Comparison of ENCODE assay signal across 11 mouse cellular contexts in genomic region chr7:100228957-100229356, GRCm38 (mm10). TPM values are rescaled to one million over a fixed set of nuclear protein-coding genes. Genes with fewer than 3 reads are reported as not detected.
DNase-seq lines count a peak whose midpoint lies in the region; ATAC-seq and TF ChIP-seq lines count a peak whose summit lies in the region.
"Had no signal": no experiment of that assay in that cellular context is flagged by ENCODE, and none has a peak within 500 bp of the region (broad histone marks: within the 10 kb centered on the region; RNA-seq: fewer than 3 reads in every experiment).

No protein-coding gene starts in this region.

- no peak for DNase-seq in intestine, embryonic 14.5 days (ENCODE audit: low spot score)
- DNase-seq in forebrain, embryonic 14.5 days (ENCODE audit: low spot score): no peak
- DNase-seq in liver, postnatal 0 days: no peak
- no peak for DNase-seq in embryo, embryonic 10 days (ENCODE audit: low spot score)
- no peak for DNase-seq in right cerebral cortex, postnatal 14 days
- no peak for DNase-seq in kidney, adult 9 months
- DNase-seq: cerebellum, adult 11 months; gastrocnemius, postnatal 10 days had no signal

- TF ChIP-seq POLR2A in bone marrow, adult 2 months (IDR thresholded peaks at IDR 0.05; ENCODE audit: borderline replicate concordance, control insufficient read depth, low read depth, low read length): no peak

- no peak overlapping the region for H3K9ac ChIP-seq in intestine, embryonic 14.5 days (ENCODE audit: low read length)
- H3K9ac ChIP-seq in intestine, embryonic 16.5 days (ENCODE audit: low read depth, low read length): no peak overlapping the region
- peak overlapping the region; percentile 88; the same call in 1 of the 2 replicates for H3K9ac ChIP-seq in forebrain, embryonic 14.5 days (ENCODE audit: low read length)
- no peak overlapping the region for H3K9ac ChIP-seq in liver, postnatal 0 days (replicated peaks)

- TF ChIP-seq EP300 in liver, postnatal 0 days (IDR thresholded peaks at IDR 0.05; ENCODE audit: low read depth): peak; percentile 13; the same call in 1 of the 2 replicates

- H3K9me3 ChIP-seq in intestine, embryonic 14.5 days (ENCODE audit: control insufficient read depth, low read length): no peaks in the 10 kb centered on the region
- H3K9me3 ChIP-seq in intestine, embryonic 16.5 days (ENCODE audit: control insufficient read depth, low read length): no peaks in the 10 kb centered on the region
- H3K9me3 ChIP-seq in forebrain, embryonic 14.5 days (replicated peaks; ENCODE audit: control insufficient read depth, low read length): no peaks in the 10 kb centered on the region
- no peaks in the 10 kb centered on the region for H3K9me3 ChIP-seq in liver, postnatal 0 days (ENCODE audit: low read length)

- no peak overlapping the region for H3K27ac ChIP-seq in intestine, embryonic 14.5 days (ENCODE audit: low read depth)
- H3K27ac ChIP-seq in intestine, embryonic 16.5 days (ENCODE audit: low read length): no peak overlapping the region
- no peak overlapping the region for H3K27ac ChIP-seq in bone marrow, adult 2 months (ENCODE audit: control insufficient read depth, insufficient read depth, low read depth, low read length, poor library complexity)
- no peak overlapping the region for H3K27ac ChIP-seq in forebrain, embryonic 14.5 days (ENCODE audit: low read depth, low read length)
- no peak overlapping the region for H3K27ac ChIP-seq in liver, postnatal 0 days (ENCODE audit: low read depth)

- 0 out of 2 replicates have a peak, but pooled peaks cover 3% of the 10 kb centered on the region for H3K4me1 ChIP-seq in intestine, embryonic 14.5 days (replicated peaks; ENCODE audit: control insufficient read depth, insufficient read depth, low read length)
- peaks cover 8% of the 10 kb centered on the region for H3K4me1 ChIP-seq in intestine, embryonic 16.5 days (ENCODE audit: control insufficient read depth, insufficient read depth, low read length)
- H3K4me1 ChIP-seq in bone marrow, adult 2 months (ENCODE audit: control insufficient read depth, insufficient read depth, low read length): no peaks in the 10 kb centered on the region; the same call in 1 of the 2 replicates
- H3K4me1 ChIP-seq in forebrain, embryonic 14.5 days (ENCODE audit: control insufficient read depth, insufficient read depth, low read length): peaks cover 7% of the 10 kb centered on the region; the same call in 1 of the 2 replicates
- peaks cover 11% of the 10 kb centered on the region for H3K4me1 ChIP-seq in liver, postnatal 0 days (ENCODE audit: insufficient read depth)

- WGBS in intestine, embryonic 14.5 days: 57% methylated on average over 3 of the region's 3 CpGs
- 69% methylated on average over 3 of the region's 3 CpGs for WGBS in intestine, embryonic 16.5 days
- WGBS in bone marrow, adult 2 months: 30% methylated on average over 3 of the region's 3 CpGs
- WGBS in forebrain, embryonic 14.5 days: 78% methylated on average over 3 of the region's 3 CpGs
- WGBS in liver, postnatal 0 days (ENCODE audit: insufficient replicate concordance): 44% methylated on average over 3 of the region's 3 CpGs

- peak overlapping the region; percentile 89 for H3K4me2 ChIP-seq in intestine, embryonic 14.5 days (ENCODE audit: low read length)
- H3K4me2 ChIP-seq in intestine, embryonic 16.5 days (ENCODE audit: low read depth, low read length): no peak overlapping the region
- H3K4me2 ChIP-seq in forebrain, embryonic 14.5 days (ENCODE audit: low read length): peak overlapping the region; percentile 86
- H3K4me2 ChIP-seq in liver, postnatal 0 days (ENCODE audit: low read depth, low read length): peak overlapping the region; percentile 100

- TF ChIP-seq CTCF in bone marrow, adult 2 months (IDR thresholded peaks at IDR 0.05; ENCODE audit: control insufficient read depth, insufficient read depth, low read length): no peak
- TF ChIP-seq CTCF in liver, postnatal 0 days (IDR thresholded peaks at IDR 0.05; ENCODE audit: low read depth): no peak

- no peaks in the 10 kb centered on the region for H3K36me3 ChIP-seq in intestine, embryonic 14.5 days (ENCODE audit: control insufficient read depth, insufficient read depth, low read length)
- H3K36me3 ChIP-seq in intestine, embryonic 16.5 days (ENCODE audit: control insufficient read depth, insufficient read depth, low read length): no peaks in the 10 kb centered on the region
- H3K36me3 ChIP-seq in forebrain, embryonic 14.5 days (ENCODE audit: control insufficient read depth, insufficient read depth, low read length): no peaks in the 10 kb centered on the region
- H3K36me3 ChIP-seq in liver, postnatal 0 days (replicated peaks; ENCODE audit: insufficient read depth, low read length): no peaks in the 10 kb centered on the region

- H3K27me3 ChIP-seq in intestine, embryonic 14.5 days (replicated peaks; ENCODE audit: control insufficient read depth, insufficient read depth, low read length): no peaks in the 10 kb centered on the region
- no peaks in the 10 kb centered on the region for H3K27me3 ChIP-seq in intestine, embryonic 16.5 days (replicated peaks; ENCODE audit: control insufficient read depth, insufficient read depth, low read length)
- no peaks in the 10 kb centered on the region for H3K27me3 ChIP-seq in forebrain, embryonic 14.5 days (replicated peaks; ENCODE audit: control insufficient read depth, insufficient read depth, low read length)
- H3K27me3 ChIP-seq in liver, postnatal 0 days (ENCODE audit: insufficient read depth, low read length): no peaks in the 10 kb centered on the region

- no peak overlapping the region for H3K4me3 ChIP-seq in intestine, embryonic 14.5 days (ENCODE audit: low read depth, low read length)
- no peak overlapping the region for H3K4me3 ChIP-seq in intestine, embryonic 16.5 days (ENCODE audit: low read length)
- H3K4me3 ChIP-seq in bone marrow, adult 2 months (replicated peaks; ENCODE audit: control insufficient read depth, low read depth, low read length): peak overlapping the region; percentile 13
- H3K4me3 ChIP-seq in forebrain, embryonic 14.5 days (ENCODE audit: low read depth, low read length): peak overlapping the region; percentile 80
- peak overlapping the region; percentile 93 for H3K4me3 ChIP-seq in liver, postnatal 0 days (ENCODE audit: low read depth, low read length)

- ATAC-seq in intestine, embryonic 14.5 days (replicated peaks; ENCODE audit: low FRiP score, low TSS enrichment, low read depth): no peak
- ATAC-seq in intestine, embryonic 16.5 days: no peak
- no peak for ATAC-seq in forebrain, embryonic 14.5 days
- ATAC-seq in liver, postnatal 0 days: no peak

RNA-seq across cellular contexts. Expression of gene Pgm2l1, which starts 1.8 kb away (rescaled TPM):
- polyA plus RNA-seq in intestine, embryonic 14.5 days (2014; fragmentation: Nextera tagmentation; extraction: Ambion mirVana): 3.2 and 3.3 TPM in 2 replicates
- polyA plus RNA-seq in intestine, embryonic 16.5 days (2015; fragmentation: Nextera tagmentation; extraction: Ambion mirVana): 1.7 and 2.0 TPM in 2 replicates
- polyA plus RNA-seq in bone marrow, adult 2 months (2011; ENCODE audit: insufficient read depth, insufficient read length, low replicate concordance, missing spikeins): 6.4 TPM in 2 replicates
- 9.2 and 13.2 TPM in 2 replicates for polyA plus RNA-seq in forebrain, embryonic 14.5 days (2014; fragmentation: Nextera tagmentation; extraction: Ambion mirVana)
- 0.91 and 0.96 TPM in 2 replicates for polyA plus RNA-seq in liver, postnatal 0 days (2015; fragmentation: Nextera tagmentation; extraction: Ambion mirVana)

RNA-seq across cellular contexts. Expression of gene Kcne3, which starts 52.7 kb away (rescaled TPM):
- polyA plus RNA-seq in intestine, embryonic 14.5 days (2014; fragmentation: Nextera tagmentation; extraction: Ambion mirVana): 73.1 and 74.5 TPM in 2 replicates
- polyA plus RNA-seq in intestine, embryonic 16.5 days (2015; fragmentation: Nextera tagmentation; extraction: Ambion mirVana): 57.7 and 66.6 TPM in 2 replicates
- 2.7 and 2.9 TPM in 2 replicates for polyA plus RNA-seq in bone marrow, adult 2 months (2011; ENCODE audit: insufficient read depth, insufficient read length, low replicate concordance, missing spikeins)
- 0.58 and 0.91 TPM in 2 replicates for polyA plus RNA-seq in forebrain, embryonic 14.5 days (2014; fragmentation: Nextera tagmentation; extraction: Ambion mirVana)
- polyA plus RNA-seq in liver, postnatal 0 days (2015; fragmentation: Nextera tagmentation; extraction: Ambion mirVana): 1.4 and 1.6 TPM in 2 replicates
- polyA plus RNA-seq: myocyte had no signal

RNA-seq across cellular contexts. Expression of gene P4ha3, which starts 56.4 kb away (rescaled TPM):
- polyA plus RNA-seq in intestine, embryonic 14.5 days (2014; fragmentation: Nextera tagmentation; extraction: Ambion mirVana): 4.4 and 5.8 TPM in 2 replicates
- polyA plus RNA-seq in intestine, embryonic 16.5 days (2015; fragmentation: Nextera tagmentation; extraction: Ambion mirVana): 3.6 and 3.7 TPM in 2 replicates
- not detected in 2 replicates for polyA plus RNA-seq in bone marrow, adult 2 months (2011; ENCODE audit: insufficient read depth, insufficient read length, low replicate concordance, missing spikeins)
- 1.5 and 2.8 TPM in 2 replicates for polyA plus RNA-seq in forebrain, embryonic 14.5 days (2014; fragmentation: Nextera tagmentation; extraction: Ambion mirVana)
- polyA plus RNA-seq in liver, postnatal 0 days (2015; fragmentation: Nextera tagmentation; extraction: Ambion mirVana): 0.19 and 0.27 TPM in 2 replicates

Comparison
In these comparisons a context has a peak if more than half of its experiments do, and no peak if none do; other contexts are left out.
1. H3K4me3 ChIP-seq: peak in bone marrow, adult 2 months (single experiment), forebrain, embryonic 14.5 days (single experiment) and liver, postnatal 0 days (single experiment); none in intestine, embryonic 14.5 days (single experiment) and intestine, embryonic 16.5 days (single experiment).
2. RNA of gene Kcne3, which starts 52.7 kb away (polyA plus RNA-seq): 73.1 to 74.5 TPM in intestine, embryonic 14.5 days and 57.7 to 66.6 TPM in intestine, embryonic 16.5 days; 2.7 to 2.9 TPM in bone marrow, adult 2 months, 1.4 to 1.6 TPM in liver, postnatal 0 days and 0.58 to 0.91 TPM in forebrain, embryonic 14.5 days; every median in the first group is over 10 times any median in the second.